Mouse (Mus musculus): ENCODE measurements around the gene Plekha5. TPM values are rescaled to one million over a fixed set of nuclear protein-coding genes. Genes with fewer than 3 reads are reported as not detected.

Gene Plekha5
- total RNA-seq, 1 experiment = 26.1 TPM

GRCm38 (mm10) chr6:140383580-140384400 lies 40.1 kb upstream of the Plekha5 start:
- Histone ChIP-seq H3K36me3 (ENCODE audit: control insufficient read depth, insufficient read depth, low read length, poor library complexity, severe bottlenecking) (no peaks in the 10 kb centered on the region), H3K9me3 (ENCODE audit: control insufficient read depth, insufficient read depth, low read depth, low read length) (no peaks in the 10 kb centered on the region), H3K4me1 (ENCODE audit: control insufficient read depth in 2 of 2, insufficient read depth in 2 of 2, low read length in 2 of 2, poor library complexity in 1 of 2) (no peaks in the 10 kb centered on the region), H3K9ac (ENCODE audit: insufficient read depth, low read depth, low read length, poor library complexity, severe bottlenecking) (no peak overlapping the region), H3K4me3 (ENCODE audit: insufficient read depth in 1 of 2, low read depth in 1 of 2, low read length in 2 of 2, poor library complexity in 1 of 2, severe bottlenecking in 1 of 2) (no peak overlapping the region), H3K27ac (ENCODE audit: insufficient read depth, low read depth, low read length, poor library complexity, severe bottlenecking) (no peak overlapping the region)
- TF ChIP-seq HCFC1 (IDR thresholded peaks at IDR 0.05; ENCODE audit: borderline replicate concordance, insufficient read depth, low read length) = no peak
- no peak for DNase-seq (ENCODE audit: low read depth, low spot score)
- in situ Hi-C loops (cut with MboI; ENCODE audit: low sequenced_read_pairs in 2 of 2, unreplicated experiment in 2 of 2) = no loop called here

DNA sequence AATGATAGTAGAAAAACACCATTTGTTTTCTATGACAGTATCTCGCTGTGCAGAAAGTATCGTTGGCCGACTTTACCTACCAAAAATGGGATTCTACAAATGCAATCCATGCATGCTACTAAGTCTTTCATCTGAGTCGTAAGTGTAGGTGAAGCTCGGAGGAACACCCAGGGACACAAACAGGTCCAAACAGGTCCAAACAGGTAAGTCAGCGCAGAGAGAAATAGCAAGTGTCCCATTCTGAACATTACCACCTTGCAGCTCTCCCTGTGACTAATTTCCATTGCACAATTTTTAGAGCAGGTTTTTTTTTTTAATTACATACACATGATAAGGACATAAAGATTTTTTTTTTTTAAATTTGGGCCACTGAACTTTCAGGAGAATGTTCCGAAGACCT lies 27.2 kb upstream of the Plekha5 start:
- no peak for TF ChIP-seq ZNF384 (IDR thresholded peaks at IDR 0.05; ENCODE audit: low read depth, low read length)
- TF ChIP-seq CHD2 (IDR thresholded peaks at IDR 0.05; ENCODE audit: low read depth, low read length) = no peak
- no peak for TF ChIP-seq ZC3H11A (IDR thresholded peaks at IDR 0.05; ENCODE audit: borderline replicate concordance, low read depth, low read length)
- no peak for TF ChIP-seq MAFK (IDR thresholded peaks at IDR 0.05; ENCODE audit: insufficient read depth, low read depth, low read length)
- TF ChIP-seq HCFC1 (IDR thresholded peaks at IDR 0.05; ENCODE audit: borderline replicate concordance, insufficient read depth, low read length) = no peak
- no peak overlapping the region for H3K4me3 ChIP-seq (ENCODE audit: insufficient read depth in 1 of 2, low read depth in 1 of 2, low read length in 2 of 2, poor library complexity in 1 of 2, severe bottlenecking in 1 of 2)
- no peak for DNase-seq (ENCODE audit: low read depth, low spot score)
- no peaks in the 10 kb centered on the region for H3K4me1 ChIP-seq (ENCODE audit: control insufficient read depth in 2 of 2, insufficient read depth in 2 of 2, low read length in 2 of 2, poor library complexity in 1 of 2)
- in situ Hi-C loops (cut with MboI; ENCODE audit: low sequenced_read_pairs in 2 of 2, unreplicated experiment in 2 of 2) = no loop called here
- no peak overlapping the region for H3K27ac ChIP-seq (ENCODE audit: insufficient read depth, low read depth, low read length, poor library complexity, severe bottlenecking)
- H3K9ac ChIP-seq (ENCODE audit: insufficient read depth, low read depth, low read length, poor library complexity, severe bottlenecking) = no peak overlapping the region
- H3K9me3 ChIP-seq (ENCODE audit: control insufficient read depth, insufficient read depth, low read depth, low read length) = no peaks in the 10 kb centered on the region
- no peaks in the 10 kb centered on the region for H3K36me3 ChIP-seq (ENCODE audit: control insufficient read depth, insufficient read depth, low read length, poor library complexity, severe bottlenecking)

DNA sequence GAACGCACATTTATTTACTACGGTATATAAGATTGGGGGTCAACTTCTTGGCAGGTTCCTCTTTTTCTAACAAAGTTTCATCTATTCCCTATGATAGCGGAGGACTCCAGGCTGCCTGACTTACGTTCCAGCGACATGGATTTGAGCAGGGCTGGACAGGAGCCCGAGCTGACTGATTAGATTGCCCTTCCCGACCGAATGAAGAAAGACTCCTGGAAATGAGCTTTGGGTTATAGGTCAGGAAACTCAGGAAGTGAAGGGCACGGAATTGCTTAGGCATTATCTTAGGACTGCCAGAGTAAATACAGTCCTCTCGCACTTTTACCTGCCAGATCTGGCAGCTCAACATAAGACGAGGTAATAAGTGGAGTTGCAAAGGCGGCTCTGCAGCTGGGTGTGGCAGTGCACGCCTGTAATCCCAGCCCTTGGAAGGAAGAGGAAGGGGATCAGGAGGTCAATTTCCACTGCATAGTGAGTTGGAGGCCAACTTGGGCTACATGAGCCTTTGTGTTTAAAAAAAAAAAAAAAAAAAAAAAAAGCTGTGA lies 21.0 kb upstream of the Plekha5 start:
- in situ Hi-C loops (cut with MboI; ENCODE audit: low sequenced_read_pairs in 2 of 2, unreplicated experiment in 2 of 2) = no loop called here
- TF ChIP-seq ZC3H11A (IDR thresholded peaks at IDR 0.05; ENCODE audit: borderline replicate concordance, low read depth, low read length) (no peak), ZNF384 (IDR thresholded peaks at IDR 0.05; ENCODE audit: low read depth, low read length) (no peak), HCFC1 (IDR thresholded peaks at IDR 0.05; ENCODE audit: borderline replicate concordance, insufficient read depth, low read length) (no peak), CHD2 (IDR thresholded peaks at IDR 0.05; ENCODE audit: low read depth, low read length) (no peak)
- Histone ChIP-seq H3K36me3 (ENCODE audit: control insufficient read depth, insufficient read depth, low read length, poor library complexity, severe bottlenecking) (no peaks in the 10 kb centered on the region), H3K4me1 (ENCODE audit: control insufficient read depth in 2 of 2, insufficient read depth in 2 of 2, low read length in 2 of 2, poor library complexity in 1 of 2) (no peaks in the 10 kb centered on the region; a peak in 1 of 4 replicates), H3K27ac (ENCODE audit: insufficient read depth, low read depth, low read length, poor library complexity, severe bottlenecking) (no peak overlapping the region), H3K9ac (ENCODE audit: insufficient read depth, low read depth, low read length, poor library complexity, severe bottlenecking) (no peak overlapping the region), H3K4me3 (ENCODE audit: insufficient read depth in 1 of 2, low read depth in 1 of 2, low read length in 2 of 2, poor library complexity in 1 of 2, severe bottlenecking in 1 of 2) (no peak overlapping the region), H3K9me3 (ENCODE audit: control insufficient read depth, insufficient read depth, low read depth, low read length) (no peaks in the 10 kb centered on the region)
- DNase-seq (ENCODE audit: low read depth, low spot score) = no peak

- DNase-seq (ENCODE audit: low read depth, low spot score) = no peak
These were observed 11.9 kb upstream of the Plekha5 start for GRCm38 (mm10) chr6:140411996-140412395.

More at GRCm38 (mm10) chr6:140411996-140412395, 11.9 kb upstream of the Plekha5 start:
- Histone ChIP-seq H3K4me3 (ENCODE audit: insufficient read depth in 1 of 2, low read depth in 1 of 2, low read length in 2 of 2, poor library complexity in 1 of 2, severe bottlenecking in 1 of 2) (no peak overlapping the region), H3K9ac (ENCODE audit: insufficient read depth, low read depth, low read length, poor library complexity, severe bottlenecking) (no peak overlapping the region), H3K36me3 (ENCODE audit: control insufficient read depth, insufficient read depth, low read length, poor library complexity, severe bottlenecking) (no peaks in the 10 kb centered on the region), H3K9me3 (ENCODE audit: control insufficient read depth, insufficient read depth, low read depth, low read length) (no peaks in the 10 kb centered on the region), H3K4me1 (ENCODE audit: control insufficient read depth in 2 of 2, insufficient read depth in 2 of 2, low read length in 2 of 2, poor library complexity in 1 of 2) (no peaks in the 10 kb centered on the region), H3K27ac (ENCODE audit: insufficient read depth, low read depth, low read length, poor library complexity, severe bottlenecking) (no peak overlapping the region)
- in situ Hi-C loops (cut with MboI; ENCODE audit: low sequenced_read_pairs in 2 of 2, unreplicated experiment in 2 of 2) = no loop called here
- TF ChIP-seq ZC3H11A (IDR thresholded peaks at IDR 0.05; ENCODE audit: borderline replicate concordance, low read depth, low read length) (no peak), HCFC1 (IDR thresholded peaks at IDR 0.05; ENCODE audit: borderline replicate concordance, insufficient read depth, low read length) (no peak), CHD2 (IDR thresholded peaks at IDR 0.05; ENCODE audit: low read depth, low read length) (no peak), MAFK (IDR thresholded peaks at IDR 0.05; ENCODE audit: insufficient read depth, low read depth, low read length) (no peak), ZNF384 (IDR thresholded peaks at IDR 0.05; ENCODE audit: low read depth, low read length) (no peak)

Data from ES-E14 (cell line).